Mouse (Mus musculus) forebrain, embryonic 16.5 days (tissue): ENCODE data around the gene Vim. TPM values are rescaled to one million over a fixed set of nuclear protein-coding genes. Genes with fewer than 3 reads are reported as not detected.

Experiments
- ATAC-seq: fragments of 200-750 bp; cut with Nextera tagmentation; 2 replicates; pipeline ENCODE4 v1.8.0; 2017; ENCODE audit warnings: mild to moderate bottlenecking, moderate library complexity
- H3K27ac ChIP-seq: fragments of 300-500 bp; sonication (generic); 2 replicates; pipeline ENCODE4 v1.5.1; 2014; ENCODE audit warnings: low read length, control low read depth
- H3K27me3 ChIP-seq: fragments of 300-500 bp; sonication (generic); replicated peaks from 2 replicates; pipeline ENCODE4 v1.6.1; 2014; ENCODE audit warnings: low read length; ENCODE audit not compliant: control insufficient read depth, insufficient read depth
- H3K36me3 ChIP-seq: fragments of 300-500 bp; sonication (generic); 2 replicates; pipeline ENCODE4 v1.6.1; 2014; ENCODE audit not compliant: control insufficient read depth, insufficient read depth
- H3K4me1 ChIP-seq: fragments of 300-500 bp; sonication (generic); replicated peaks from 2 replicates; pipeline ENCODE4 v1.6.1; 2014; ENCODE audit warnings: low read length; ENCODE audit not compliant: control insufficient read depth, insufficient read depth
- H3K4me2 ChIP-seq: fragments of 300-500 bp; sonication (generic); 2 replicates; pipeline ENCODE4 v1.6.1; 2014; ENCODE audit warnings: mild to moderate bottlenecking, low read length, control low read depth
- H3K4me3 ChIP-seq: fragments of 300-500 bp; sonication (generic); replicated peaks from 2 replicates; pipeline ENCODE4 v1.5.1; 2014; ENCODE audit warnings: mild to moderate bottlenecking, low read length, control low read depth
- H3K9ac ChIP-seq: fragments of 300-500 bp; sonication (generic); replicated peaks from 2 replicates; pipeline ENCODE4 v1.6.1; 2014; ENCODE audit warnings: low read depth, low read length, control low read depth
- H3K9me3 ChIP-seq: fragments of 300-500 bp; sonication (generic); 2 replicates; pipeline ENCODE4 v1.6.1; 2016; ENCODE audit warnings: low read length; ENCODE audit not compliant: control insufficient read depth
- WGBS: fragments of 180-500 bp; shearing (Covaris S2); extraction: QIAGEN DNeasy Blood & Tissue Kit; methylation state at CpG from one replicate; pipeline ENCODE4 v1.1.7; 2014; 5-methylcytosine and 5-hydroxymethylcytosine counted together
- polyA plus RNA-seq: library from polyadenylated mRNA; unstranded; fragments of >200 nt; fragmentation: Nextera tagmentation; extraction: Ambion mirVana; gene quantifications from 2 replicates; pipeline ENCODE4 v1.2.1, GENCODE M21; 2015

The Vim gene
- 408 and 544 TPM in 2 replicates for polyA plus RNA-seq

GRCm38 (mm10) chr2:13573408-13574065 is at the start of gene Vim:
Vim (plus strand) TSS chr2:13573927.
- peak; percentile 91 for ATAC-seq
- peak within 1 kb of the TSS; percentile 74 for H3K9ac ChIP-seq
- H3K4me2 ChIP-seq, result peak within 1 kb of the TSS; percentile 81
- H3K27ac ChIP-seq, result peak within 1 kb of the TSS; percentile 95
- H3K4me3 ChIP-seq, result peak within 1 kb of the TSS; percentile 69
- no peaks in the 10 kb centered on the region; the same call in 1 of the 2 replicates for H3K36me3 ChIP-seq
- WGBS, result under 1% methylated on average over 26 of the region's 26 CpGs
- no peaks in the 10 kb centered on the region for H3K27me3 ChIP-seq
- no peaks in the 10 kb centered on the region for H3K9me3 ChIP-seq
- H3K4me1 ChIP-seq, result peaks cover 26% of the 10 kb centered on the region

- no peak overlapping the region for H3K9ac ChIP-seq
- H3K4me1 ChIP-seq, result no peaks in the 10 kb centered on the region; the same call in 1 of the 2 replicates
- 86% methylated on average over 2 of the region's 2 CpGs for WGBS
- no peak overlapping the region for H3K4me3 ChIP-seq
- no peaks in the 10 kb centered on the region for H3K27me3 ChIP-seq
- no peaks in the 10 kb centered on the region for H3K9me3 ChIP-seq
- H3K27ac ChIP-seq, result no peak overlapping the region
- no peak for ATAC-seq
- H3K36me3 ChIP-seq, result no peaks in the 10 kb centered on the region
- H3K4me2 ChIP-seq, result no peak overlapping the region
Measured at GRCm38 (mm10) chr2:13526205-13526604, 47.5 kb upstream of the Vim start.

- no peak for ATAC-seq
- Histone ChIP-seq H3K4me1 (no peaks in the 10 kb centered on the region; the same call in 1 of the 2 replicates), H3K4me3 (no peak overlapping the region), H3K4me2 (no peak overlapping the region), H3K36me3 (no peaks in the 10 kb centered on the region), H3K9me3 (no peaks in the 10 kb centered on the region), H3K27ac (no peak overlapping the region), H3K27me3 (no peaks in the 10 kb centered on the region), H3K9ac (no peak overlapping the region)
- 57% methylated on average over 2 of the region's 2 CpGs for WGBS
Measured at GRCm38 (mm10) chr2:13527125-13527524, 46.6 kb upstream of the Vim start.

GRCm38 (mm10) chr2:13527531-13527930 is 46.2 kb upstream of the Vim start:
- ATAC-seq, result no peak
- Histone ChIP-seq H3K27ac (no peak overlapping the region), H3K4me2 (no peak overlapping the region), H3K4me3 (no peak overlapping the region), H3K9ac (no peak overlapping the region), H3K27me3 (no peaks in the 10 kb centered on the region), H3K9me3 (no peaks in the 10 kb centered on the region), H3K4me1 (no peaks in the 10 kb centered on the region; the same call in 1 of the 2 replicates), H3K36me3 (no peaks in the 10 kb centered on the region)
- WGBS, result 70% methylated on average over 4 of the region's 4 CpGs

- H3K4me2 ChIP-seq, result no peak overlapping the region
- WGBS, result 96% methylated on average over 3 of the region's 3 CpGs
- H3K27me3 ChIP-seq, result no peaks in the 10 kb centered on the region
- no peak overlapping the region for H3K9ac ChIP-seq
- no peaks in the 10 kb centered on the region for H3K36me3 ChIP-seq
- no peak overlapping the region for H3K27ac ChIP-seq
- H3K4me3 ChIP-seq, result no peak overlapping the region
- no peak for ATAC-seq
- no peaks in the 10 kb centered on the region for H3K4me1 ChIP-seq
- H3K9me3 ChIP-seq, result no peaks in the 10 kb centered on the region
Measured at GRCm38 (mm10) chr2:13529253-13529933, 44.3 kb upstream of the Vim start.

GRCm38 (mm10) chr2:13530639-13531038 is 43.1 kb upstream of the Vim start:
- no peaks in the 10 kb centered on the region for H3K4me1 ChIP-seq
- no peak overlapping the region for H3K4me2 ChIP-seq
- H3K4me3 ChIP-seq, result no peak overlapping the region
- H3K27me3 ChIP-seq, result no peaks in the 10 kb centered on the region
- ATAC-seq, result no peak
- H3K9ac ChIP-seq, result no peak overlapping the region
- no peaks in the 10 kb centered on the region for H3K36me3 ChIP-seq
- no peaks in the 10 kb centered on the region for H3K9me3 ChIP-seq
- no peak overlapping the region for H3K27ac ChIP-seq
- 91% methylated on average over 6 of the region's 6 CpGs for WGBS

GRCm38 (mm10) chr2:13536747-13537146 is 37.0 kb upstream of the Vim start:
- Histone ChIP-seq H3K27me3 (no peaks in the 10 kb centered on the region), H3K4me3 (no peak overlapping the region), H3K4me1 (no peaks in the 10 kb centered on the region), H3K9me3 (no peaks in the 10 kb centered on the region), H3K27ac (no peak overlapping the region), H3K9ac (no peak overlapping the region), H3K36me3 (no peaks in the 10 kb centered on the region), H3K4me2 (no peak overlapping the region)
- no peak for ATAC-seq

- H3K36me3 ChIP-seq, result no peaks in the 10 kb centered on the region
- no peak overlapping the region for H3K4me3 ChIP-seq
- no peaks in the 10 kb centered on the region for H3K4me1 ChIP-seq
- no peak overlapping the region for H3K4me2 ChIP-seq
- ATAC-seq, result no peak
- H3K27me3 ChIP-seq, result no peaks in the 10 kb centered on the region
- H3K9me3 ChIP-seq, result no peaks in the 10 kb centered on the region
- no peak overlapping the region for H3K9ac ChIP-seq
- 10% methylated on average over 2 of the region's 2 CpGs for WGBS
- H3K27ac ChIP-seq, result no peak overlapping the region
Measured at GRCm38 (mm10) chr2:13537733-13538132, 36.0 kb upstream of the Vim start.

GRCm38 (mm10) chr2:13538258-13538657 is 35.5 kb upstream of the Vim start:
- WGBS, result 76% methylated on average over 2 of the region's 2 CpGs
- Histone ChIP-seq H3K27me3 (no peaks in the 10 kb centered on the region), H3K9me3 (no peaks in the 10 kb centered on the region), H3K36me3 (no peaks in the 10 kb centered on the region), H3K9ac (no peak overlapping the region), H3K4me2 (no peak overlapping the region), H3K27ac (no peak overlapping the region), H3K4me1 (no peaks in the 10 kb centered on the region), H3K4me3 (no peak overlapping the region)
- ATAC-seq, result no peak
